16 mouse cellular contexts compared by ENCODE assay signal in the genomic region with DNA sequence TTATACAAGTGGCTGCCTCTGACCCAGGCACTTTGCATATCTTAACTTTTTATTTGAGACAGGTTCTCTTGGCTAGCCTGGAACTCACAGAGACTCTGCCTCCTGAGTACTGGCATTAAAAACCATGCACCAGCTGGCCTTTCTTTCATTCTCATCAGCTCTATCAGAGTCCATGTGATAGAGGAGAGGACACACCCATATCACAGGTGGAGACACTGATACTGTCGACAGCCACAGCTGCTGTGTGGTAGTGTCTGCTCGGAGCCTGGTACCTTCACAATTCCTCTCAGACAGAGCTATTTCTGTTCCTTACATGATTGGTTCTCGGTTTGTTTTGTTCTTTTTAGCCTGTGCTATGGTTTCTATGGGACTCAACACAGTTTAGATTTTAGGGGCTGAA.
A peak's percentile ranks its signal among the peaks of the same experiment; 100 is the strongest.
DNase-seq lines count a peak whose midpoint lies in the region; ATAC-seq and TF ChIP-seq lines count a peak whose summit lies in the region.
"Had no signal": no experiment of that assay in that cellular context is flagged by ENCODE, and none has a peak within 500 bp of the region (broad histone marks: within the 10 kb centered on the region; RNA-seq: fewer than 3 reads in every experiment).

No protein-coding gene starts in this region.

- H3K9ac ChIP-seq in heart, embryonic 16.5 days (ENCODE audit: low read length), result no peak overlapping the region
- peak overlapping the region; percentile 42 for H3K9ac ChIP-seq in liver, embryonic 14.5 days (replicated peaks)
- H3K9ac ChIP-seq: forebrain, embryonic 15.5 days; heart, embryonic 15.5 days; midbrain, embryonic 12.5 days had no signal

- H3K4me2 ChIP-seq in heart, embryonic 16.5 days (ENCODE audit: low read depth, low read length), result no peak overlapping the region
- peak overlapping the region; percentile 52 for H3K4me2 ChIP-seq in liver, embryonic 14.5 days (ENCODE audit: low read depth)
- H3K4me2 ChIP-seq: forebrain, embryonic 15.5 days; heart, embryonic 15.5 days; midbrain, embryonic 12.5 days had no signal

- no peaks in the 10 kb centered on the region for H3K4me1 ChIP-seq in heart, embryonic 16.5 days (ENCODE audit: control insufficient read depth, insufficient read depth, low read length)
- H3K4me1 ChIP-seq in liver, embryonic 14.5 days (replicated peaks; ENCODE audit: control insufficient read depth in 2 of 2, insufficient read depth in 2 of 2, low read length in 1 of 2), result peaks cover 12 to 16% of the 10 kb centered on the region in 2 experiments
- H3K4me1 ChIP-seq: heart, embryonic 15.5 days had no signal

- H3K27me3 ChIP-seq in heart, embryonic 16.5 days (ENCODE audit: control insufficient read depth, insufficient read depth, low read length), result no peaks in the 10 kb centered on the region
- H3K27me3 ChIP-seq in liver, embryonic 14.5 days (ENCODE audit: control insufficient read depth, insufficient read depth, low read length), result no peaks in the 10 kb centered on the region
- H3K27me3 ChIP-seq: forebrain, embryonic 15.5 days; heart, embryonic 15.5 days; midbrain, embryonic 12.5 days had no signal

- H3K9me3 ChIP-seq in heart, embryonic 16.5 days (replicated peaks; ENCODE audit: control insufficient read depth, low read length), result no peaks in the 10 kb centered on the region
- no peaks in the 10 kb centered on the region for H3K9me3 ChIP-seq in liver, embryonic 14.5 days (ENCODE audit: control insufficient read depth, low read length)
- H3K9me3 ChIP-seq: forebrain, embryonic 15.5 days; hindbrain, embryonic 10.5 days; midbrain, embryonic 12.5 days had no signal

- ATAC-seq in heart, embryonic 16.5 days (replicated peaks; ENCODE audit: extremely low read depth, insufficient read depth, low FRiP score), result 0 out of 2 replicates have a peak, but pooled peaks have one; percentile 41
- peak; percentile 92 for ATAC-seq in liver, embryonic 14.5 days (ENCODE audit: insufficient read depth)
- ATAC-seq in granulocyte monocyte progenitor cell, adult 5-6 weeks (replicated peaks; ENCODE audit: poor library complexity, severe bottlenecking), result no peak
- ATAC-seq: forebrain, embryonic 15.5 days had no signal

- no peak for DNase-seq in heart, adult 8-10 months (ENCODE audit: low spot score)
- DNase-seq in c-Kit-positive CD71-positive TER-119-positive erythroid progenitor cells, embryonic 14.5 days (ENCODE audit: low spot score), result peak; percentile 58
- peak; percentile 52 to 63 (median 58) for DNase-seq in liver, embryonic 14.5 days (ENCODE audit: low read depth in 3 of 3, low spot score in 3 of 3)
- peak; percentile 20 for DNase-seq in thymus, postnatal 25 days
- no peak for DNase-seq in retina, postnatal 1 day
- DNase-seq: adrenal gland, postnatal 25 days; cerebellum, postnatal 10 days; kidney, adult 8-10 months; kidney, postnatal 25 days; lung, postnatal 14 days had no signal

- 42% methylated on average over 3 of the region's 3 CpGs for WGBS in heart, embryonic 16.5 days
- 36% methylated on average over 3 of the region's 3 CpGs for WGBS in liver, embryonic 14.5 days (ENCODE audit: insufficient replicate concordance)

- H3K36me3 ChIP-seq in heart, embryonic 16.5 days (ENCODE audit: control insufficient read depth, insufficient read depth), result peaks cover 6% of the 10 kb centered on the region; the same call in 1 of the 2 replicates
- H3K36me3 ChIP-seq in liver, embryonic 14.5 days (replicated peaks; ENCODE audit: control insufficient read depth, insufficient read depth, low read depth), result no peaks in the 10 kb centered on the region; the same call in 1 of the 2 replicates

- H3K27ac ChIP-seq in heart, embryonic 16.5 days (ENCODE audit: low read length), result no peak overlapping the region
- H3K27ac ChIP-seq in liver, embryonic 14.5 days, result peak overlapping the region; percentile 62
- H3K27ac ChIP-seq: heart, embryonic 15.5 days; hindbrain, embryonic 10.5 days; midbrain, embryonic 12.5 days had no signal

- no peak for TF ChIP-seq CTCF in liver, embryonic 14.5 days (IDR thresholded peaks at IDR 0.05; ENCODE audit: low read depth)

- TF ChIP-seq EP300 in liver, embryonic 14.5 days (IDR thresholded peaks at IDR 0.05; ENCODE audit: low read depth), result peak; percentile 78

- no peak overlapping the region for H3K4me3 ChIP-seq in heart, embryonic 16.5 days (ENCODE audit: low read length)
- no peak overlapping the region for H3K4me3 ChIP-seq in liver, embryonic 14.5 days (ENCODE audit: insufficient read depth in 1 of 2, low read depth in 2 of 2, low read length in 2 of 2)
- H3K4me3 ChIP-seq: forebrain, embryonic 15.5 days; heart, embryonic 15.5 days; hindbrain, embryonic 10.5 days; midbrain, embryonic 12.5 days had no signal

Comparison
In these comparisons a context has a peak if more than half of its experiments do, and no peak if none do; other contexts are left out.
1. DNase-seq: peak in c-Kit-positive CD71-positive TER-119-positive erythroid progenitor cells, embryonic 14.5 days (single experiment), liver, embryonic 14.5 days (3 of 3) and thymus, postnatal 25 days (single experiment); none in heart, adult 8-10 months (single experiment) and retina, postnatal 1 day (single experiment).